Mouse (Mus musculus) MEL-GATA-1-ER (cell line): ENCODE results near the gene Pkn3.

Experiments used
- DNase-seq: peaks from one replicate; pipeline ENCODE4 v3.0.0-alpha.2; 2012; ENCODE audit warnings: low read depth; ENCODE audit errors: extremely low read depth

Pkn3 gene

DNA sequence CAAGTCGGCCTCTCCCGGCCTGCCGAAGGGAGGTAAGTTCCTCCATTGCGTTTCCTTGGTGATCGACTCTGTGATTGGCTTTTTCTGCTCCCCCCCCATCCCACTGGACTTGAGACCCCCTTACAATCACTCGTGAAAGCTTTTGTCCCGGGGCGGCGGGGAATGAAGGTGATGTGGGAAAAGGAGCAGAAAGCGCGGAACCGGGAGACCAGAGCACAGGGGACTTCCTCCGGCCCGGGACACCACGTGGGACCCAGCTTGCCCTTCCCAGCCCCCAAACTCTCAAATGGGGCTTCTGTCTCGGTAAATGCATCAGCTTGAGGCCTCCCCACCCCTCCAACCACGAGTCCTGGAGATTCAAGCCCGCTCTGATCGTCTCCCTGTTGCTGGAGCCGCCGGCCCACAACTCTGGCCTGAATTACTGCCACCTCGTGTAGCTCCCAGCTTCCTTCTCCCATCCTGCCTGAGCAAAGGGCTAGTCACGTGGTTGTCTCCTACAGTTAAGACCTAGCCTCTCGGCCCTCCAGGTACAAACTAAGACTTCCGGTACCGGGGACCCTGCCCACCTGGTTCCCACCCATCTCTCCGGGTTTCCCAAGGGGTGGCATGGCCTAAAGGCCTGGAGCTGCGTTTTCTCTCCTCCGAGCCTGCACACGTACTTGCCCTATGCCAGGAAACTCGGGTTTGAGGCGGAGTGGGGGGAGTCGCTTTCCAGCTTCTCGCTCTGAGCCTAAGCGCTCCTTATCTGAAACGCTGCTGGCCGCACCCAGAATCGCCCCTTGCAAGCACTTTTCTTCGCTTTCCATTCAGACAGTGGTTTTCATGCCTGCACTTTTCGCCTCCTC lies 15.0 kb upstream of the Pkn3 start:
- DNase-seq = peak; percentile 79

DNA sequence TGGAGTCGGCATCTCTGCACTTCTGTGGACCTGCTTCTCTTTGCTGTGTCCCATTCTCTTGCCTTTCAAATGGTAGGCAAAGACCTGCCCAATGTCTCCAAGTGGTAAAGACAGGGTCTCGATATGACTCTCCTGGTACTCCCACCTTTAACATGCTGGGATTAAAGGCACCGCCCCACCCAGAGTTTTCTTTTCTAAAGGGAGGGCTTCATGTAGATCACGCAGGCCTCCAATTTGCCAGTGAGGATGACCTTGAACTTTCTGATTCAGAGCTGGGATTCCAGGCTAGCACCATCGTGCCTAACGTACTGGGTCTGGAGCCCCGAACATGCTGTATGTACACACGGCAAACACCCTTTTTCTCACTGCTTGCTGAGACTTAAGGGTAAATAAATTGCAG lies 14.2 kb upstream of the Pkn3 start:
- no peak for DNase-seq

DNA sequence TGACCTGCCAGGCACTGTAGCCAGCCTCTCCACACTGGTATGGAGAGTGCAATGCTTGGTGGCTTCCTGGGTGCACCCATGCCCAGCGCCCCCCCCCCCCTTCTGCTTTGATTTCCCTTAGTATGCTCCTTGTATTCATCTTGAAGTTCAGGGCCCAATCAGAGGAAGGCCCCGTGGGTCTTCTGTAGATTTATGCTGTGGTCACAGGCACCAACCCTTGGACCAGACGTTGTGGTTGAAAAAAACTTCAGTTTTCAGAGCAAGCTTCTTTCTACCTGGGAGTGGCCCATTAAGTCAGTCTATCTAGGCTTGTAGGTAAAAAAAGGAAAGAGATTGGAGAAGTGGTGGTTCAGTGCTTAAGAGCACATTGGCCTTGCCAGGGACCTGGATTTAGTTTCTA lies 13.7 kb upstream of the Pkn3 start:
- DNase-seq = no peak

- no peak for DNase-seq
Measured at GRCm38 (mm10) chr2:30064298-30064697, 13.2 kb upstream of the Pkn3 start.

DNA sequence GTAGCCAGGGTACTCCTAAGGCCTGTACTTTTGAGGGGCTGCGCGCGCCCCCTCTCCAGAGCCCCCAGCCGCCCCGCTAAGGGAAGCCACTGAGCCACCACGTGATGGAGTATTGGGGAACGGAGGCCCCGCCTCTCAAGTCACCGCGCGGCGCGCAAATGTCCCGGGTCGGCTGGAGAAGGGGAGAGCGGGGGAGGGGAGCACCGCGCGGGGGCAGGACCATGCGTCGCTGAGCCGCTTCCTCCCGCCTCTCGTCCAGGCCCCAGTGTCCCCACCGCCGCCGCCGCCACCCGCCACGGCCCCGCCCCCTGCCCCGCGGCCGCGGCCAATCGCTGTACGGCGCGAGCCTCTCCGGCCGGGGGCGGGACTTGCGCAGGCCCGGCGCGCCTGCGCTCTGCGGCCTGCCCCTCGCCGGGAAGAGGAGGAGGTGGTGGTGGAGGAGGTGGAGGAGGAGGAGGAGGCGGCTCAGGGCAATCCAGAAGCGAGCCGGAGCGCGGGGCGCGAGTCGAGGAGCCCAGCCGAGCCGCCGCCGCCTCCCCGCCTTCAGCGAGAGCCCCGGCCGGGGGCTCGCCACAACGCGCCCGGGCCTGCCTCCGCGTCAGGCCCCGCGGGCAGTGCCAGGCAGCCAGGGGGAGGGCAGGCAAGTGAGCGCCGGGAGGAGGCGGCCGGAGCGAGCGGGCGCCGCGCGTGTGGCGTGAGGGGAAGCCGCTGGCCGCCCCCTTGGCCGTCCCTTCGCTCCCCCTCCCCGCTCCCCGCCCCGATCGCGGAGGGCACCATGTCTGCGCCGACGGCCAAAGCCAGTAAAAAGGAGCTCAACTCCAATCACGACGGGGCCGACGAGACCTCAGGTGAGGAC lies 11.2 kb upstream of the Pkn3 start:
- DNase-seq = peak; percentile 72

DNA sequence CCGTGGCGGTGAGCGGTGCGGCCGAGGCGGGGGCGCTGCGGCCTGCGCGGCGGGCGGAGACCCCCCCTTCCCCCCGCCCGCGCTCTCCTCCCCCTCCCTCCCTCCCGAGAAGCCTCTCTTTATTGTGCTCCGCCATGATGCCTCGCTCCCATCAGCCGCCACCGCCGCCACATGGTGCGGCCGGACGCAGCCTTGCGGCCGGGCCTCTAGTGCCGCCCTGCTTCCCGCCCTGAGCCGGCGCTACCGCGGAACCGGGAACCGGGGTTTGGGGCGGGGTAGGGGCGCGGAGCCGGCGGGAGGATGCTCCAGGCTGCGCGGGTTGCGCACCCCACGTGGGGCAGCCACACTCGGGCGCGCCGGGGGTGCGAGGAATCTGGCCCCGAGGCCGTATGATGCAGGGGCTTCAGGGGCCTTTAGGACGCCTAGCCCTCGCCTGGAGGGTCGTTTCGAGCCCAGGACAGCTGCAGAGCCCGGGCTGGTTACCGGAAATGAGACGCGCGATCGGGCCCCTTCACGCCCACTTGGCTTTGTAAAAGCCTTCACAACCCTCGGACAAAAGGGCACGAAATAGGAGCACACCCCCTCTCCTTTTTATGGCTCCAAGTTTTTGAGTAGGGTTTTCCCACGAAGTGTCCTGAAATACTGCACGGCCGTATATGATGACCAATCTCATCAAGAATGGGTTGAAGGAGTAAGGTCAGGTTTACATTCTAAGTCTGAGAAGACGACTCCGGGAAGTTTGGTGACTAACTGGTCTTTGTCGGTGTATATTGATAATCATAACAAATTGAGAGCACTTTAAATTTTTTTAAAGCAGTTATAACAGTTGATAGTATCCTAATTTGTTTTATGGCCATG lies 10.2 kb upstream of the Pkn3 start:
- DNase-seq = no peak

DNA sequence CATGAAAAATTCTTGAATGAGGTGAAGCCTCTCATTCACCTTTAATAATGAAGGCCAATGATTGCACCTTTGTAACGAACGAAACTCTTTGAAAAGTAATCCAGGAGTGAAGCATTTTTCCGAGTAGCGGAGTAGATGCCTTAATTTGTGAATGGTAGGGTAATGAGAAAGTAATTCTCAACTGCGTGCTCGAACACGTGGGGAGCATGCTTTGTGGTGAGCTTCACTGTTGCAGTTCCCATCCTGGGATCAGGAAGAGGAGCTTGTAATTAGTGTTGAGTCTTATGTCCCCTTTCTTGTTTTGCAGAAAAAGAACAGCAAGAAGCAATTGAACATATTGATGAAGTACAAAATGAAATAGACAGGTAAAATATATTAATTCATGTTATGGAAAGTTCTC lies 9.5 kb upstream of the Pkn3 start:
- DNase-seq = no peak

DNA sequence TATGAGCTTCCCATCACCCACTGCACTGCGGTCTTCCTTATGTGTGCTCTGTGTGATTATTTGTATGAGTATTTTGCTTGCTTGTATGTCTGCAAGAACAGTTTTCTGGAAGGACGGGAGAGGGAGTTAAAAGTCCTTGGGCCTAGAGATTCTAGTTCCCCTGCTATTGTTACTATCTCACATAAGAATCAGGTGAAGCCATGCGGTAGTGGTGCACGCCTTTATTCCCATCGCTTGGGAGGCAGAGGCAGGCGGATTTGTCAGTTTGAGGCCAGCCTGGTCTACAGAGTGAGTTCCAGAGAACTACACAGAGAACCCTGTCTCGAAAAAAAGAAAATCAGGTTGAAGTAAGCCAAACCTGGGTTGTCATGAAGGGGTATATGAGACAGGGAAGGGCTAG lies 4.6 kb upstream of the Pkn3 start:
- no peak for DNase-seq

DNA sequence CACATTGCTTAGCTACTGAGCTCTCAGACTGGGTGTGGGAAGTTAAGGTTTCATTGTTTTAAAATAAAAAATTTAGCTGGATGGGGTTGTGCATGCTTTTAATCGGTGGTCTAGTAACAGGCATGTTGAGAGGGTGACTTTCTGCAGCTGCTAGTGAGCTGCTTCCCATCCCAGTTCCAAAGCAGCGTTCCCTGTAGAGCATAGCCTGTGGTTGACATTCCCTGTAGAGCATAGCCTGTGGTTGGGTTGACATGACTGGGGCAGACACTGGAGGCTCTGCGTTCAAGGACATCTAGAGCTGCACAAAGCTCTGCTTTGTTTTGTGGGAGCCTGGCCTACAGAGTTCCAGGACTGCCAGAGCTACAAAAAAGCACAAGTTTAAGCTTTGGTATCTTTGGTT lies 4.2 kb upstream of the Pkn3 start:
- DNase-seq = no peak

GRCm38 (mm10) chr2:30075625-30076024 lies 1.9 kb upstream of the Pkn3 start:
- no peak for DNase-seq

DNA sequence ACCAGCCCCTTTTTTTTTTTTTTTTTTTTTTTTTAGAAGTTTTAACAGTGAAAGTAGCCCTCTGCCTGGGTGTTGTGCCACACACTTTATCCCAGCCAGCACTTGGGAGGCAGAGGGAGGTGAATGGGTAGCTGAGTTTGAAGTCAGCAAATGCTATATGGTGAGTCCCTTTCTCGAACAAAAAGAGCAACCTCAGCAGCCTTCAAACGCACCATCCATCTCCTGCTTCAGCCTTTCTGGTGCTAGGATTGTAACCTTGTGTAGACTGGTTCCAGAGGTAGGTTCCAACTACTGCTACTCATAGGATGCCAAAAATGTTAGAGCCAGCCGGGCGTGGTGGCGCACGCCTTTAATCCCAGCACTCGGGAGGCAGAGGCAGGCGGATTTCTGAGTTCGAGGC lies 1.0 kb upstream of the Pkn3 start:
- DNase-seq = no peak

GRCm38 (mm10) chr2:30076959-30077358 lies 525 bp upstream of the Pkn3 start:
- DNase-seq = no peak

DNA sequence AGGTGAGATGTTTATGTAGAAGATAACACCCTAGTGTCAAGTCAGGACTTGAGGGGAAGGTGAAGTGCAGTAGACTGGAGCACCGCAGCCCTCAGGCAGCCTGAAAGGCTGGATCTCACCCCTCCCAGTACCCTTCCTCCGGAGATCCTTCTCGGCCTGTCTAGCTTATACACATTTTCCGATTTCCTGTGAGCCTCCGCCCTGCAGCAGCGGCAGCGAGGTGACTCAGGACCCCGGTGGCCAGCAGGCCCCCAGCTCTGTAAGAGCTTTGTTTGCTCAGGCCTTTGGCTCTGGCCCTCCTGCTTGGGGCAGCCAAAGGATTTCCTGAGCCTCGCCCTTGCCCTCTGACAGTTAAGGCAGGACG lies 847 bp downstream of the Pkn3 start:
- DNase-seq = no peak

GRCm38 (mm10) chr2:30078760-30079159 lies 1.3 kb downstream of the Pkn3 start:
- no peak for DNase-seq

DNA sequence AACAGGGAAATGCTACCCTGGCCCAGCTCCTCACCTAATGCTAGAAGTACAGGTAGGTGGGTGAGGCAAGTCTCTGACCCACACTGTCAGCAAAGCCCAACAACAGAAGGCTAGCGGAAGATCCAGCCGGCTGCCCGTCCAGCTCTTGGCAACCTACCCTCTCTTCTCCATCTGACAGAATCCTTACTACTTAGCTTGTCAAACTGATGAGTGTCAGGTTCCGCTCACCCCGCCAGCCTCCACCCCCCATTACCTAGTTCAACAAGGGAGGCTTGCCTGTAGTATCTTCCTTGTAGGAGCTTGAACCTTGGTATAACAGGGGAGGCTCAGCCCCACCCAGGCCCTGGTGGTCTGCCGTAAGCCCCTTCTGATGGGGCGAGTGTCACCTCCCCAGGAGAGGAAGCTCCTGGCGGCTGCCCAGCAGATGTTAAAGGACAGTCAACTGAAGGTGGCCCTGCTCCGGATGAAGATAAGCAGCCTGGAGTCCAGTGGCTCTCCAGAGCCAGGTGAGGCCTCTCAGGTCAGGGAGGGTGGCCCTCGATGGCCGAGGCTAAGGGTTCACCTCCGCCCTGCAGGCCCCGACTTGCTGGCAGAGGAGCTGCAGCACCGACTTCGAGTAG lies 2.8 kb downstream of the Pkn3 start:
- DNase-seq = no peak

- DNase-seq = no peak
Measured at GRCm38 (mm10) chr2:30084113-30084512, 6.6 kb downstream of the Pkn3 start.

DNA sequence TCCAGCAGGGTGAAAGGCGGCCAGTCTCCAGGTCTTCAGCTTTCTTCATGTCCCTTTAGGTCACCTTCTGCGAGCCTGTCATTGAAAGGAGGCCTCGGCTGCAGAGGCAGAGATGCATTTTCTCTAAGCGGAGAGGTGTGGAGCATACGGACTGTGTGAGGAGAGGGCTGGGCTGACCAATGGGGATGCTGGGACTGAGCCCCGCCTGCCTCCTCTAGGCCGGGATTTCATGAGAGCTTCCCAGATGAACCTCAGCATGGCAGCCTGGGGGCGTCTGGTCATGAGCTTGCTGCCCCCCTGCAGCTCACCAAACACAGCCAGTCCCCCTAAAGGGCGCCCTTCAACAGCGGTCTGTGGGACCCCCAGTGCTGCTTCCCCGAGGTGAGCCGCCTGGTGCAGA lies 7.1 kb downstream of the Pkn3 start:
- no peak for DNase-seq

DNA sequence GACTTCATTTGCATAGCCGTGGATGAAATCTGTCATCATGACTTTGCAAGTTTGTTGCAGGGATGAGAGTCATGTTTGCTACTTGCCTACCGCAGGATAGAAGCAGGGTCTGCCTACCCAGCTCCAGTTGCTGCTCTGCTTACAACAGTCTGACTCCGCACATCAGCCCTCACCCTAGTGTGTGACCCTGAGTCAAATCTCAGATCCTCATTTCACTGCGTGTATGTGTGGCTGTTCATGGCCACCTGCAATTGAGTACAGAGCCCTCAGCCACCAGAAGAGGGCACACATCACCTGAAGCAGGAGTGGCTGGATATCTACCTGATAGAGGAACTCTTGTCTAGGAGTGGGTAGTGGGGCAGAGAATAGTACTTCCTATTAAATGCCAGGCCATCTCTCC lies 9.8 kb downstream of the Pkn3 start:
- DNase-seq = no peak

DNA sequence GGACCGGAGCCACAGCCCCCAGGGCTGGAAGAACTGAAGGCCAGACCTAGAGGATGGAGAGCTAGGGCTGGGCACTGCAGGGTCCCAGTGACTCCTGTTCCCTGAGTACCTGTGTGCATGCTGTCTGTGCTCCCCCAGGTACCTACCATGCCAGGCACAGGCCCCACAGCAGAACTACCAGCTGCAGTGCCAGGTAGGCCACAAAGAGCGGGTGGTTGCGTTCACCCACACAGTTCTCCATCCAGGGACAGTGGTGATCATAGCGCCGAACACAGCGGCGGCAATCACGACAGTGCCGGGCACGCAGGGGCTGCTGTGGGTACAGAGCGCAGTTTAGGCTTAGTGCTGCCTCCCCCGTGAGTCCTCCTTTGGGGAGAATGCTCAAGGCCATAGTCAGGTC lies 14.0 kb downstream of the Pkn3 start:
- DNase-seq = no peak

GRCm38 (mm10) chr2:30092280-30092918 lies 14.9 kb downstream of the Pkn3 start:
- no peak for DNase-seq
